Mouse (Mus musculus): ENCODE data around the gene Bsg.
A peak's percentile ranks its signal among the peaks of the same experiment; 100 is the strongest.

Gene Bsg

DNA sequence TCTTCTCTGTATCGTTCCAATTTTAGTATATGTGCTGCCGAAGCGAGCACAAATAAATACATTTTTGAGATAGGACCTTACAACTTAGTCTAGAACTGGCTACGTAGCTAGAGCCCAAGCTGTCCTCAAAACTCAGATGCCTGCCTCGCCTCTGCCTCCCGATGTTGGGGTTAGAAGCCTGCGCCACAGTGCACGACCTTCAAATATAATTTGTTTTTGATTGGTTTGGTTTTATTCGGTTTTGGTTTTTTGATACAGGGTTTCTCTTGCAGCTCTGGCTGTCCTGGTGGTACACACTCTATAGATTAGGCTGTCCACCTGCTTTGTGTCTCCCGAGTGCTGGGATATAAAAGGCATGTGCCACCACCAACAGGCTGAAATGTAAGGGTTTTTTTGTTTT, 750 bp upstream of the Bsg start:
- no peak for DNase-seq (ENCODE audit: low read depth, low spot score)

DNA sequence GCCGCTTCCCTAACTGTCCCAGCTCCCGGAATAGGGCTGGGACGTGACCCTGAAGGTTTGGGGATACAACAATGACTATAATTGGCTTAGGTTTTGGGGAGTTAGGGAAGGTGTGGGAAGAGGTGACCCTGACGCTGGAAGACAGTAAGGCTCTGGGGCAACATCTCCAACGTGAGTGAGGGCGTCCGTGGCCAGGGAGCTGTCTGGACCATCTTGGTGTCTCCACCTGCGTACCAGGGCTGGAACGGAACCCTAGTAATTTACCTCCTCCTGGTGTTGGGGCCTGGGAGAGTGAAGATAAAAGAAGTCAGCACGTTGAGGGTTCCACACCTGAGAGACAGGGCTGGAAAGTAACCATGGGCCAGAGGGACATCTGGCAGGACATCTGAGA, 674 bp downstream of the Bsg start:
- no peak for DNase-seq (ENCODE audit: low read depth, low spot score)

DNA sequence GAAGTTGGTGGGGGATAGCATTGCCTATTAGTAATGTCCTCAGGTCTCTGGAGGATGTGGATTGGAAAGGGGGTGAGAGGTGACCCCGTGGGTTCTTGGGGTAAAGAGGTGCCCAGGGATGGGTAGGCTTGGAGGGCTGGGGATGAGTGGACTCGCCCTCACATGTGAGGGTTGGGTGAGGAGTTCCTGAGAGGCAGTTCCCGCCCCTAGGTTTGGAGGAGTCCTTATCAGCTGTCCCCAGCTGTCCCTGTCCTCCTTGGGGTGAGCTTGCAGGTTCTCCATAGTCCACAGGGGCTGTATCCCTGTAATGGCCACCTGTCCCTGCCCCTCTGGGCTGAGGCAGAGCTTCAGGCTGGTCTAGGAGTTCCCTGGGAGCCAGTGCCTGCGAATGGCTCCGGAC, 1.7 kb downstream of the Bsg start:
- DNase-seq (ENCODE audit: low read depth, low spot score): no peak

DNA sequence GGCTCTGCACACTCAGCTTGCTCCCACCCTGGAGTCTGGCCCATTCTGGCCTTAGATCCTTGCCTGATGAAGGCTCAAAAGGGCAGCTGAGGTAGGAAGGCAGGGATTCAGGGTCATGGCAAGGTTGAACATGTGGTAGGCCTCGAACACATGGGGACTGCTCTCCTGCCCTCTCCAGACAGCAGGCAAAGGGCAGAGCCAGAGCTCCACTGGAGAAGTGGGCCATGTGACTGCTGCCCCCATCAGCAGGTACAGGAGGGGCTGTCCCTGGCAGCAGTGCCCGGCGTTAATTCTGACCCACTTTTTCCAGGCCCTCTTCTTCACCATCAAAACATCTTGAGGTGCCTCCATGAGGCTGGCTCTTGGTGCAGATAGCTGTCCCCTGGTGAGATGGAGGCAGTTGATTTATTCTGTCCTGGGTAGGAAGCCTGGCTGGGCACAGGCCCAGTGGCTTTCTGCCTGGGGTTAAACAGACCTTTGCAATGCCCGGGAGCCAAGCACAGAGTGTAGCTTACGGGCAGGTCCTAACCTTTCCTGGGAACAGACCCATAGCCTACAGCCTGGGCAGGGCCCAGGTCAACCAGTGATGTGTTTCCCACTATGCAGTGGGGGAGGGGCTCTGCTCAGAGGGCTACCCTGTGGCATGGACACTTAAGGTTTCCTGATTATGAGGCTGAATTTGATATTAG, 2.3 kb downstream of the Bsg start:
- no peak for DNase-seq (ENCODE audit: low read depth, low spot score)

DNA sequence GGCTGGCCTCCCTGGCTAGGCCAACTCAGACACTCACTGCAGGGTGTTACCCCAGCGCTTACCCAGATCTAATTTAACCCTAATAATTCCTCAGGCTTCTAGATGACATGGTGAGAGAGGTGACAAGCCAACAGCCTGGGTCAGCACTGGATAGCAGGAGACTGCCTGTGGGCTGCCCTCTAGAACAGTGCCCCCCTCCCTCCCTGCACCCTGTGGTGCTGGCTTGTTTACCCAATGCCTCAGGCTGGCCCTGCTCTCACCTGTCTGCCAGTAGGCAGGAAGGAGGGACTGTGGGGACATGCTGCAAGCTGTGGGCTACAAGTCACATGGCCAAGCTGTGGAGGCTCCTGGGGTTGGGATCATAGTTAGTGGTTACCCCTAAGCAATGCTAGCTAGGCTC, 2.9 kb downstream of the Bsg start:
- DNase-seq (ENCODE audit: low read depth, low spot score): no peak

DNA sequence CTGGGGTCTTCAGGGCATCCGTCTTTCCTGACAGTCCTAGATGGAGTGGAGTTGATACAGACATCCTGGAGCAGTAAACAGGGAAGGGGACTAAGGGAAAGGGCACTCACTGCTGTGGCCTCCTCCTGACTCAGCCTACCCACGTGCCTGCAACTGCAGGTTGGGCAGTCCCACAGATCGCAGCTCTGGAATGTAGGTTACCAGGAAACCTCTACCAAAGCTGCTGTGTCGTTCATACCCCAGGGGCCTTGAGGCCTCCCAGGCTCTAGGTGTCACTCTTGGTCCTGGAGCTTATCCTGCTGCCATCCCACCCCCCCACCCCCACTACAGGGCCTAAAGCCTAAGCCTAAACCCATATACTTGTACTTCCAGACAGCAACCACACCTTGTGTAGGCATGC, 3.5 kb downstream of the Bsg start:
- DNase-seq (ENCODE audit: low read depth, low spot score): no peak

DNA sequence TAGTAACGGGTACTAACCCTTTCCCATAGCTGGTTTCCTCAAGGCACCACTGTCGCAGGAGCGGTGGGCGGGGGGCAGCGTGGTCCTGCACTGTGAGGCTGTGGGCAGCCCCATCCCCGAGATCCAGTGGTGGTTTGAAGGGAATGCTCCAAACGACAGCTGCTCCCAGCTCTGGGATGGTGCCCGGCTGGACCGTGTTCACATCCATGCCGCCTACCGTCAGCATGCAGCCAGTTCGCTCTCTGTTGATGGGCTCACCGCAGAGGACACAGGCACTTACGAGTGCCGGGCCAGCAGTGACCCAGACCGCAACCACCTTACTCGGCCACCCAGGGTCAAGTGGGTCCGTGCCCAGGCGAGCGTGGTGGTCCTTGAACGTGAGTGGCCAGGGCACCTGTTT, 4.4 kb downstream of the Bsg start:
- DNase-seq (ENCODE audit: low read depth, low spot score): no peak

DNA sequence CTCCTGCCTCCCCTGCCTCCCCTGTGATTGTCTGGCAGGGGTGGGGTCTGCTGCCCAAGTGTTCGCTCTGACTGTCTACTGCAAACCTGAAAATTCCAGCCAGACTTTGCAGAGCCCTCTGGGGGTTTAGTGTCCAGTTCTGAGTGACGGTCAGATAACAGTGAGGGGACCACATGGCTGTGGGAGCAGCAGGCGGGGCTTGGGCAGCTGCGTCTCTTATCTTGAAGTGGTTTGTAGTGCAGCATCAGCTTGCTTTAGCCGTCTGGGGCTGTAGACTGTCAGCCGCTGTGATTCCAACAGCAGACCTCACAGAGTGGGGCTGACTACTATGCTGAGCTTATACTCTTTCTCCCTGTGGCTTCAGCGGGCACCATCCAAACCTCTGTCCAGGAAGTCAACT, 5.0 kb downstream of the Bsg start:
- DNase-seq (ENCODE audit: low read depth, low spot score): no peak

DNA sequence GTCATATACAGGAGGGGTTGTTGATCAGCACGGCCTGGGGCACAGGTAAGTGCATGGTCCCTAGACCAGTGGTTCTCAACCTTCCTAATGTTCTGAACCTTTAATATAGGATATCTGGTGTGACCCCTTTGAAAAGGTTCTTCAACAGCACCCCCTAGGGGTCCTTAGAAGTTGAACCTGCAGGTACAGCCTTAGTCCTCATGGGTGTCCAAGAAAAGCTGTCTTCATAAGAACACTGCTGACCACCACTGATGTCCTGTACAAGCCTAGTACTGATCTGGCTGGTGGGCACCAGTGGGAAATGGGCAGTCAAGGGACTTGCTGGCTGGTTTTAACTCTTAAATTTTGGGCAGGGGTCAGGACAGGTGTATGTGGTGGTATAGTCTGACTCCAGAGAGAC, 7.7 kb downstream of the Bsg start:
- DNase-seq (ENCODE audit: low read depth, low spot score): peak; percentile 44

DNA sequence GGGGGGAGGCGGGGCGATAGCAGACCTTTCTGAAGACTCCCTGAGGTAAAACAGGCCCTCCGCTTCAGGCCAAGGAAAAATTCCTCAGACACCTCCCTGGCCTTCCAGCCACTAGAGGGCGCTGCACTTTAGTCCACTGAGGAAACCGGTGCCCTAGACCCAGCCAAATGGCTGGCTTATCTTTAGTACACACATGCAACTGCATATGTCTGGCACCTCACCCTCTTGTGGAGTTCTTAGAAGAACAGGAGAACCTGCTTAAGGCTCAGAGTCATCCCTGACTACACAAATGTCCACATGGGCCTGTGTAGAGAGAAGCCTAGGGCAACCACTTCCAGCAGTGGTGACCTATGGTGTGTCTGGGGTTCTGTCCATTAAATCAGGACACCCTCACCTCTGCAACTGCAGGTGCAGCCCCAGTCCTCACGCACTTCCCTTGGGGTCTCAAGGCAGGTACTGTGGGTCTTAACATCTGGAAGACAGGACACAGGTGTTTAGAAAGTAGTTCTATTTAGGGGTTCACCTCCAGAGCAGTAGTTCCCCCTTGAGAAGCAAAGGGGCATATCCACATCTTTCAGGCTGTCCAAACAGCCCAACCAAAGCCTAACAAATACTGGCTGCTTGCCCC, 8.3 kb downstream of the Bsg start:
- peak; percentile 69 for DNase-seq (ENCODE audit: low read depth, low spot score)

DNA sequence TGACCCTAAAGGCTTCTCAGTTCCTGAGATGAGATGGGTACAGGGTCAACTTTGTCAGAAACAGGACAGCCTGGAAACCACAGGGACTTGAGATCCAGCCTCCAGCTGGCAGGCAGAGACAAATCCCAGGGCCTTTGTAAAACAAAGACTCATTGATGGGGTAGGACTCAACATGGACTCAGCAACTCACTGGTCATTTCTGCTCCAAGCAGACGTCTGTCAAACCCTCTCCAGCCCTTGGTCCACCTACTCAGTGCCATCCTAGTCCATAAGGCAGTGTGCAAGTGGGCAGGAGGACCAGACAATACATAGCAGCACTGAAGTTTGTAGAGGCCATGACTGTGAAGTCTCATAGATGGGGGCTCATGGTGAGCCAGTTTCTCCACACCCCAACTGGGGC, 8.9 kb downstream of the Bsg start:
- no peak for DNase-seq (ENCODE audit: low read depth, low spot score)

DNA sequence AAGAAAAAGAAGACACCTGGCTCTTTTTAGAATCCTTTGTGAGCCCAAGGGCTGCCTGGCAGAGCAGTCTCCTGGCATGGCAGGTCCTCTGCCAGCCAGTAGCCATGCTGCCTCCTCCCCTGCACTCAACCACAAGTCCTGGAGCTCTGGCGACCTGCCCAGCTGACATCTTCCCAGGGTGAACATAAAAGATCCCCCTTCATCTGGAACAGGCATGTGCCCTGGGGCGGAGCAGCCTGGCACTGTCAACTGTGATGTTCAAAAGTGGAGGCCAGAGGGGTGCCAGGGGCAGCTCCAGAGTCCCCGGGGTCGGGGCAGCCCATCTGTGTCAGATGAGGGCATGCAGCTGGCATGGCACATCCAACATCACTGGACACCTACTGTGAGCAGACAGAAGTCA, 10.7 kb downstream of the Bsg start:
- DNase-seq (ENCODE audit: low read depth, low spot score): no peak

DNA sequence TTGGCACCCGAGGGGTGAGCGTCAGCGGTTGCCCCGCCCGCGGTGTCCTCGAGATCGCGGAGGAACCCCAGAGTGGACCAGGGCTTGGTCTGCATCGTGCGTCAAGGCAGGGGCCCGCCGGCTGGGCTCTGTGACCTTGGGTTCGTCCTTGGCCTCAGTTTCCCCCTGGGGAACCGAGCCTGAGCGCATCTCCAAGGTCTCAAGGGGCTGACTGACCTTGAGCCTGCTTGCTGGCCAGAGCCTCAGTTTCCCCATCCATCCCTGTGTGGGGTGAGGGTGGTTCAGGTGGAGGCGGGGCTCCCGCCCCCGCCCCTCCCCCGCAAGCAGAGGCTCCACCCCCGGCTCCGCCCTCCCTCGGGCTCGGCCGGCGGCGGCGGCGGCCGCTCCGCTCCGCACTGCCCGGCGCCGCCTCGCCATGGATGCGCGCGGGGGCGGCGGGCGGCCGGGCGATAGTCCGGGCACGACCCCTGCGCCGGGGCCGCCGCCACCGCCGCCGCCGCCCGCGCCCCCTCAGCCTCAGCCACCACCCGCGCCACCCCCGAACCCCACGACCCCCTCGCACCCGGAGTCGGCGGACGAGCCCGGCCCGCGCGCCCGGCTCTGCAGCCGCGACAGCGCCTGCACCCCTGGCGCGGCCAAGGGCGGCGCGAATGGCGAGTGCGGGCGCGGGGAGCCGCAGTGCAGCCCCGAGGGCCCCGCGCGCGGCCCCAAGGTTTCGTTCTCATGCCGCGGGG, 12.1 kb downstream of the Bsg start, which contains the start of gene Hcn2:
Gene Hcn2 (plus strand): TSS at position 381 of the 734 bp plus-strand sequence.
- no peak for DNase-seq (ENCODE audit: low read depth, low spot score)

DNA sequence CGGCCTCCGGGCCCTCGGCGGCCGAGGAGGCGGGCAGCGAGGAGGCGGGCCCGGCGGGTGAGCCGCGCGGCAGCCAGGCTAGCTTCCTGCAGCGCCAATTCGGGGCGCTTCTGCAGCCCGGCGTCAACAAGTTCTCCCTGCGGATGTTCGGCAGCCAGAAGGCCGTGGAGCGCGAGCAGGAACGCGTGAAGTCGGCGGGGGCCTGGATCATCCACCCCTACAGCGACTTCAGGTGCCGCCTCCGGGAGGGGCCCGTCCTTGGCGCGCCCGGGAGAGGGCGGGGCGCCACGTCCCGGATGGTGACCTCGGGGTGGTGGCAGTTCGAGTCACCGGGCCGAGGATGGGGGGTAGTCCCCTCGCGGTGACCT, 12.7 kb downstream of the Bsg start:
- peak; percentile 40 for DNase-seq (ENCODE audit: low read depth, low spot score)

DNA sequence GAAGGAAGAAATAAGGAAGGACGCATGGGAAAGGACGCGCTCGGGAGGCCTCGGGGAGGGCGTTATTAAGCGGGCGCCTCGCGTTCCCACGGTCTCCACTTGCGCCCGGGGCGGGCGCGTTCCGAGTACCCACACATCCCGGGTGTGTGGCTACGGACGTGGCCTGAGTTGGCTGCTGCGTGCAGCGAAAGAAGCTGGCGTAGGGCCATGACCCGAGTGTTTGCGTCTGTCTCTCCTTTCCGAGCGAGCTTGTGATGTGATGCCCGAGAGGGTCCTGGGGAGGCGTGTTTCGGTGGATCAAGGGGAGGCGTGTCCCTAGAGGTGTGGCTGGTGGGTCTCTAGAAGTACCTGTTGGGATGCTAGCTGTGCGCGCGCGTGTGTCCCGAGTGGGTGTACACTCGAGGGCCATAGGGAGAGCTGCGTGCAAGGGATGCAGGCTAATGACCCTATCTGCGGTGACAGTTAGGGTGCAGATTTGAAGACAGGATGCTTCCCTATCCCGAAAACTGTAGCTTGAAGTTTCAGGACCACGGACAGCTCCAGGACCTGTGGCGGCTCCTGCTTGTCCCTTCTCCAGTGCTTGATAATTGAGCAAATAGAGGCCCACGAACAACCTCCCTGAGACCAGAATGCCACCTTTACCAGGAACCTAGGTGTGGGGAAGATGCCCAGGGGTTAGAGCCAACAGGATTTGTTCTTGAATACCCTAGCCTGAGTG, 13.5 kb downstream of the Bsg start:
- DNase-seq (ENCODE audit: low read depth, low spot score): peak; percentile 60

DNA sequence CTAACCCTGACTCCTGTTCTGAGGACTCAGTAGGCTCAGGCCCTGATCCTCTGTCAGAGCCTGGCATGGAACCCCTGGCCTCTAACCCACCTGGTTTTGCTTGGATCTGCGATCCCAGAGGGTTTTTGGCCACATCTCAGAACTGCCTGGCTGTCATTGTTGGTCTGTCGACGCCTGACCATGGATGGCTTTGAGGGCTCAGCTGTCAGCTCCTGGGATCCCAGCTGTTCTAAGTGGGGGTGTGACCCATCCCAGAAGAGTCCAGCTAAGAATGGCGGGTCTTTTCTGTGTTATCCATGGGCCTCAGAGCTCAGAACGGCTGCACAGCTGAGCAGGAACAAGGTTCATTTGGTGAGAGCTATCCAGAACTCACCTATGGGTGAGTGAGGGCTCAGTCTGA, 16.8 kb downstream of the Bsg start:
- DNase-seq (ENCODE audit: low read depth, low spot score): no peak

DNA sequence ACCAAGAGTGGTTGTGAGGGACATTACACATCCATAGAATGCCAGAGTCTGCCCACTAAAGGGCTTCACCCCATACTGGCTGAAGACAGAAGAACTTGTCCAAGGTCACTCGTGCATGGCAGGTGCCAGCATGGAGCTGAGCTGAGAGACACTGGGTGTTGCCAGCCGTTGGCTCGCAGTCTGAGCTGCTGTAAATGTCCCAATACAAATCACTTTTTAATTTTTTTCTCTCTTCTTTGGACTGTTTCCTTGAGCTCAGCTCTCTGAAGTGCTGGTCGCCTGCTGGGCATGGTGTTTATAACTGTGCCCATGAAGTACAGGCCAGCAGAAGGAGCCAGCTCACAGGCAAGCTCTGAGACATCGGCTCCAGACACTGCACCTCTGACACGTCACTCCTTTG, 18.8 kb downstream of the Bsg start:
- no peak for DNase-seq (ENCODE audit: low read depth, low spot score)

DNA sequence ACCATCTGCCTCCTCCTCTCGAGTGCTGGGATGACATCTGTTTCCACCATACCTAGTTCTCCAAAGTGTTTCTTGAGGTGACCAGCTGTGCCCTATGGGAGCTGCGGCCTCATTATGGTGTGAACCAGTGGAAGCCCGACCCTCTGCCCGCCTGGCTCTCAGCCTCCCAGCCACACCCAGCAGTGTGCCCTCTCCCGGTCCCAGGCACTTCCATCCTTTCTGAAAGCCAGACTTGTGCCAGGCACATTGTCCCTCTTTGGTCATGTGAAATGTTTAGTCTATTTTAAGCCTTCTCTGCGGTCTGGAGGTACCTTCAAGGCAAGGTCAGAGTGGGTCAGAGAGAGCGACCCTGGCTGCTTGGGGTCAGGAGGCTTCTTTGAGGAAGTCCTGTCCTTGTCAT, 19.4 kb downstream of the Bsg start:
- no peak for DNase-seq (ENCODE audit: low read depth, low spot score)

DNA sequence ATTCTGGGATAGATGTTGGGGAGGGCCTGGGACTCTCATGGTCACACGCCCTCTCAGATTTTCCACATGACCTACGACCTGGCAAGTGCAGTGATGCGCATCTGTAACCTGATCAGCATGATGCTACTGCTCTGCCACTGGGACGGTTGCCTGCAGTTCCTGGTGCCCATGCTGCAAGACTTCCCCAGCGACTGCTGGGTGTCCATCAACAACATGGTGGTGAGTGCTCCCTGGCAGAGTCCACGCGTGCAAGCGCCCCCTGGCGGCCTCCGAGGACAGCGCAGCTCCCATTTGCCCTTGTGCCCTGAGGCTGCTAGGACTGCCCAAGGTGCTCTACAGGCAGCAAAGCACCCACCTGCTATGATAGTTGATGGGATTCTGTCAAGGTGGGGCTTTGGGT, 21.8 kb downstream of the Bsg start:
- peak; percentile 51 for DNase-seq (ENCODE audit: low read depth, low spot score)

DNA sequence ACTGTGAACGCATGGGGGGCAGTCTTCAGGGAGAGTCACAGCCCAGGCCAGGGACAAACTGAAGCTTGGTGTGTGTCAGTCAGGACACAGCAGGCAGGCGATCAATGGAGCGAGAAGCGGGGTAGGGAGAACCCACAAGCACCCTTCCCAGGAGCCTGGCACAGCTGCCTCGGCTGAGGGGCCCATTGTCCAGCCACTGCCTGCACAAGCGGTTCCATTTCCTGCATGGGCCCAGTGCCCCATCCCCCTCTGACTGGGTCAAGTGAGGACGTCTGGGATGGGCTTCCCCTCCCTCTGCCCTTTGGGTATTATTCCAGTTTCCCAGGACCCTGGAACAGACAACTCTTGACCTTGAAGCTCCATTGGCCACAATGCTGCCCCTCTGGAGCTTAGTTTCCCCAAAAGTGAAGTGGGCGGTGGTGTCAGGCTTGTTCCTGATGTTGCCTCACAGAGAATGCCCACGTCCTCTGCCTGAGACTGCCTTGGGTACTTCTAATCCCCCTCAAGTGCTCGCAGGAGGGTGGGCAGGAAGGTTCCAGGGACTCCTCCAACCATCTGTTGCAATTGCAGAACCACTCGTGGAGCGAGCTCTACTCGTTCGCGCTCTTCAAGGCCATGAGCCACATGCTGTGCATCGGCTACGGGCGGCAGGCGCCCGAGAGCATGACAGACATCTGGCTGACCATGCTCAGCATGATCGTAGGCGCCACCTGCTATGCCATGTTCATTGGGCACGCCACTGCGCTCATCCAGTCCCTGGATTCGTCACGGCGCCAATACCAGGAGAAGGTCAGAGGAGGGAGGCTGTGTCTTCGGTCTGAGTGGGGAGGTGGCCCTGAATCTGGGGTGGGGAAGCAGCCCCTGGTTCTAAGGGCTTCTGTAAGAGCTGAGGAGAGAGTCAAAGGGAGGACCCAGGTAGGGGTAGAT, 24.3 kb downstream of the Bsg start:
- DNase-seq (ENCODE audit: low read depth, low spot score): no peak

DNA sequence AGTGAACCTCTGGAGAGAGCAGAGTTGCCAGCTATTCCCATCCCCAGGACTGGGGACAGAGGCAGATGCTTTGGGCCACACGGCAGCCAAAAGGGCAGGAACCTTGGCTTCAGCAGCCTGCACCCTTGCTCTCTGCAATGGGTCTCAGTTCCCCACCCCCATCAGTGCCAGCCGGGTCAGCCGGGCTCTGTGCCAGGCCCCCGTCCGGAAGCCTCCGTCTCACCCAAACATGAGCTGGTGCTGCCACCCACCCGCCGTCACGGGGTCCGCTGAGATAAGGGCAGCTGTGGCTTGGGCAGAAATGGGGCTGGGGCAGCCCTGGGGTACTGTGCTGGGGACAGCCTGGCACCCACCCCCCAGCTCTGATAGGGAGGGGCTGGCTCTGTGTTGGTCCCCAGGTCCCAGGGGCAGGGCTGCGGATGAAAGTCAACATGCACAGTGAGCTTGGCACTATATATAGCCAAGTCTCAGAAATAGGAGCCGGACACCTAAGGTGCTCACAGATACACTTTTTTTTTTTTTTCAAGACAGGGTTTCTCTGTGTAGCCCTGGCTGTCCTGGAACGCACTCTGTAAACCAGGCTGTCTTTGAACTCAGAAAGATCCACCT, 25.2 kb downstream of the Bsg start:
- DNase-seq (ENCODE audit: low read depth, low spot score): no peak
